Mouse (Mus musculus) cerebellum, postnatal 14 days (tissue): Measurements from ENCODE around the gene Polr2g.
A peak's percentile ranks its signal among the peaks of the same experiment; 100 is the strongest.

Experiments
- DNase-seq, 2 experiments: peaks; one replicate each; pipeline ENCODE4 v3.0.0; 2021; ENCODE audit warnings: mixed read lengths in 2 of 2

Polr2g gene

GRCm38 (mm10) chr19:8818301-8818798, 20.0 kb upstream of the Polr2g start:
- DNase-seq = no peak

- DNase-seq = no peak
Measured at GRCm38 (mm10) chr19:8817001-8817400, 18.6 kb upstream of the Polr2g start.

GRCm38 (mm10) chr19:8815812-8816211, 17.4 kb upstream of the Polr2g start:
- peak; percentile 54 to 62 for DNase-seq

- no peak for DNase-seq
Measured at GRCm38 (mm10) chr19:8806810-8807209, 8.4 kb upstream of the Polr2g start.

- no peak for DNase-seq
Measured at GRCm38 (mm10) chr19:8803879-8804660, 5.7 kb upstream of the Polr2g start.

- DNase-seq = no peak
Measured at GRCm38 (mm10) chr19:8803204-8803780, 4.9 kb upstream of the Polr2g start.

- peak; percentile 93 for DNase-seq
Measured at GRCm38 (mm10) chr19:8802130-8802821, 3.9 kb upstream of the Polr2g start, which contains the start of gene Zbtb3. Zbtb3 (plus strand) TSS chr19:8802555.

- no peak for DNase-seq
Measured at GRCm38 (mm10) chr19:8798947-8799315, 554 bp upstream of the Polr2g start.

GRCm38 (mm10) chr19:8790171-8790570, 8.2 kb downstream of the Polr2g start:
- peak; percentile 59 to 64 for DNase-seq

GRCm38 (mm10) chr19:8789171-8789570, 9.2 kb downstream of the Polr2g start:
- peak in 1 of 2 experiments; percentile 18 for DNase-seq

GRCm38 (mm10) chr19:8788521-8788920, 9.9 kb downstream of the Polr2g start:
- peak; percentile 61 to 67 for DNase-seq

GRCm38 (mm10) chr19:8786008-8786781, 12.2 kb downstream of the Polr2g start, which contains the start of gene Taf6l:
Taf6l (minus strand) TSS chr19:8786417.
- peak; percentile 90 to 92 for DNase-seq

- DNase-seq = no peak
Measured at GRCm38 (mm10) chr19:8774951-8775421, 23.4 kb downstream of the Polr2g start.

GRCm38 (mm10) chr19:8774086-8774835, 24.1 kb downstream of the Polr2g start, which contains the start of gene Tmem179b:
Tmem179b (minus strand) TSS chr19:8774467.
- peak; percentile 98 to 99 for DNase-seq

- DNase-seq = no peak
Measured at GRCm38 (mm10) chr19:8773409-8773808, 25.0 kb downstream of the Polr2g start.

GRCm38 (mm10) chr19:8772996-8773395, 25.4 kb downstream of the Polr2g start:
- no peak for DNase-seq

GRCm38 (mm10) chr19:8770567-8771270, 27.7 kb downstream of the Polr2g start, which contains the start of gene Tmem223:
Tmem223 (plus strand) TSS chr19:8770996.
- DNase-seq = peak; percentile 88

- no peak for DNase-seq
Measured at GRCm38 (mm10) chr19:8765562-8765961, 32.8 kb downstream of the Polr2g start.

GRCm38 (mm10) chr19:8763276-8763675, 35.1 kb downstream of the Polr2g start:
- no peak for DNase-seq

GRCm38 (mm10) chr19:8760757-8761156, 37.6 kb downstream of the Polr2g start:
- DNase-seq = no peak

- no peak for DNase-seq
Measured at GRCm38 (mm10) chr19:8758899-8759298, 39.5 kb downstream of the Polr2g start.
